Mouse (Mus musculus) cerebellum, adult (tissue): ENCODE results near the gene Psmc3.
"Not testable (repeated sequence)": the region's sequence is repeated elsewhere in the genome, so short reads cannot be mapped to it uniquely, and the experiment has no call there.

Experiments used
- ATAC-seq: cut with Nextera tagmentation; 2 replicates; pipeline ENCODE4 v1.9.2; 2017; ENCODE audit warnings: mild to moderate bottlenecking, moderate library complexity, mixed read lengths; ENCODE audit not compliant: insufficient number of reproducible peaks, low FRiP score, low TSS enrichment

The Psmc3 gene

DNA sequence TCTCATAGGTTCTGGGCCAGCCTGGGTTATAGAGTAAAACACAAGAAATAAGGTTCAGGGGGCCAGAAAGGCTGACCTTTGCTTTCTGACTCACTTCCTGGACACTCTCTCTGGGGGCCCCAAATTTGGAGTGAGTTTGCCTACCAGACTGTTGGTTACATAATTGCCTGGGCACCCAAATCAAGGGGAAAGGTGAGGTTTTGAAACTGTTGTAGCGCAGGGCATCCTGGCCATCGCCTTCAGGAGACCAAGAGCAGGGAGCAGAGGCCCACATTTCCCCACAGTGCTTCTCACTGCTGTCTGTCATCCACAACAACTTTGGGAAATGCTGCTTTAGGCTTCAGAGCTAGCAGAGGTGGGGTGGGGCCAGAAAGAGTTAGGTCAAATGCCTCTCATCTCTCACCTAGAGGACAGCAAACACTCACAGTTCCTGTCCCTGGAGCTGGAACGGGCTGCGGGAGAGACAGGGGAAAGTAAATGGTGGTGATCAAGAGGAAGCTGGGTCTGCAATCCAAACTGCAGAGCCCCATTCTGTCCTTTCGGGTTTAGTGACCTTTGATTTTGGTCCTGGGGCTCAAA, 56.1 kb downstream of the Psmc3 start:
- ATAC-seq, result no peak

DNA sequence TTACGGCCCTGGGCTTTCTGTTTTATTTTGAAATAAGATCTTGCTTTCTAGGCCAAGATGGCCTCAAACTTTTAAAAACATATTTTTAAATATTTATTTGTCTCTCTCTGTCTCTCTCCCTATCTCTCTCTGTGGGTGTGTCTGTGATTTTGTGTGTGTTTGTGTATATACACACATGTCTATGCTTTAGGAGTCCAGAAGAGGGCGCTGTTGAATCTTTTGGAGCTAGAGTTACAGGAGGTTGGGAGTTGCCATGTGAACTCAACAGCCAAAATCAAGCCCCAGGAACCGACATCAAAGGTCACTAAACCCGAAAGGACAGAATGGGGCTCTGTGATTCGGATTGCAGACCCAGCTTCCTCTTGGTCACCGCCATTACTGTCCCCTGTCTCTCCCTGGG, 56.6 kb downstream of the Psmc3 start:
- no peak for ATAC-seq

DNA sequence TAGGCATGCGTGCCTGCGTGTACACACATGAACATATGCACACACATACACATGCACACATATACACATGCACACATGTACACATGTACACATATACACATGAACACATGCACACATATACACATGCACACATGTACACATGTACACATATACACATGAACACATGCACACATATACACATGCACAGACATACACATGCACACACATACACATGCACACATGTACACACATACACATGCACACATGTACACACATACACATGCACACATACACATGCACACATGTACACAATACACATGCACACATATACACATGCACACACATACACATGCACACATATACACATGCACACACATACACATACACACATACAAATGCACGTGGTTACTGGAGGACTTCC, 58.0 kb downstream of the Psmc3 start:
- not testable (repeated sequence) for ATAC-seq

DNA sequence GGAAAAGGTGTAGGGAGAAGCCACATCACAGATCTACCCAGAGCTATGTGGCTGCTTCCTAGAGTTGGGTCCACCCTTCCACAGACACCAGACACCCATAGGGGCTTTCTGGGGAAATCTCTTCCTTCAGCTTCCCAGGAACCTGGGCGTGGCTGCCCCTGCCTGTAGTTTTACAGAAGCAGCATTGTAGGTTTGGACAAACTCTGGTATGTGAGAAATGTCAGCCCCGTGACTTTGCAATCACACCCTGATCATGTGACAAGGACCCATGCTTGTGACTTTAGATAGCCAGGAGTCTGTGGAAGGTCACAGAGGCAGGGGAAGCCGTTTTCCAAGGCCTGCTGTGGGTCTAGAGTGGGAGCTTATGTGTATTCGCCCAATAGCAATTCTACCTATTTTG, 58.7 kb downstream of the Psmc3 start:
- ATAC-seq, result no peak

DNA sequence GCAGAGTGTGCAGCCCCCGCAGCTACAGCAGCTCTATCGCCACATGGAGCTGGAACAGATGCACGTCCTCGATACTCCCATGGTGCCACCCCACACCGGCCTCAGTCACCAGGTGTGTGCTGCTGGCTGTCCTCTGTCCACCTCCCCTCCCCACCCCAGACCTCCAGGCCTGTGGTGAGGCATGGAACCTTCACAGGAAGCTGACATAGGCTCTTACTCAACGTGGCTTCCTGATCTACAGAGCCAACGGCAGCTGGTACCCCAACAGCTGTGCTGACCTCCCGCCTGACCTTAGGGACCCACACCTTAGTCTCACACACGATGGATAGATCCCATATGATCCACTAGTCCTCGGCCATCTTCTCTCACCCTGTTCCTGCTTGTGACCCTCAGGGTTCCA, 59.5 kb downstream of the Psmc3 start:
- no peak for ATAC-seq

DNA sequence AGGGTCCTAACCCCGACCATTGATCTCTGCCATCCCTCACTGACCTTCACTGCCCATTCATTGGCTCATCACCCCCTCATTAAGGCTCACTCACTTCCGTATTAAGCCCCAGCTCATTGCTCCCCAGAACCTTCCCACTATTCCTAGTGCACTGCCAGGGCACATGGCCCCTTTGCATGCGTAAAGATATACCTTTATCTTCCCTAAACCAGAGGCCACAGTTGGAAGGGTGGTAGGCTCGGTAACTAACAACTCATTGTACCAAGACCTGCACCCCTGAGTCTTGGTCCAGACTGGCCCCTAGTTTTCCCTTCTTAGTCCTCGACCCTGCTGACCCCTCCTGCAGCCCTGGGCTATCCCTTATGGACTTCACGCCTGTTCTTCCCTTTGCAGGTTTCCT, 60.0 kb downstream of the Psmc3 start:
- no peak for ATAC-seq

DNA sequence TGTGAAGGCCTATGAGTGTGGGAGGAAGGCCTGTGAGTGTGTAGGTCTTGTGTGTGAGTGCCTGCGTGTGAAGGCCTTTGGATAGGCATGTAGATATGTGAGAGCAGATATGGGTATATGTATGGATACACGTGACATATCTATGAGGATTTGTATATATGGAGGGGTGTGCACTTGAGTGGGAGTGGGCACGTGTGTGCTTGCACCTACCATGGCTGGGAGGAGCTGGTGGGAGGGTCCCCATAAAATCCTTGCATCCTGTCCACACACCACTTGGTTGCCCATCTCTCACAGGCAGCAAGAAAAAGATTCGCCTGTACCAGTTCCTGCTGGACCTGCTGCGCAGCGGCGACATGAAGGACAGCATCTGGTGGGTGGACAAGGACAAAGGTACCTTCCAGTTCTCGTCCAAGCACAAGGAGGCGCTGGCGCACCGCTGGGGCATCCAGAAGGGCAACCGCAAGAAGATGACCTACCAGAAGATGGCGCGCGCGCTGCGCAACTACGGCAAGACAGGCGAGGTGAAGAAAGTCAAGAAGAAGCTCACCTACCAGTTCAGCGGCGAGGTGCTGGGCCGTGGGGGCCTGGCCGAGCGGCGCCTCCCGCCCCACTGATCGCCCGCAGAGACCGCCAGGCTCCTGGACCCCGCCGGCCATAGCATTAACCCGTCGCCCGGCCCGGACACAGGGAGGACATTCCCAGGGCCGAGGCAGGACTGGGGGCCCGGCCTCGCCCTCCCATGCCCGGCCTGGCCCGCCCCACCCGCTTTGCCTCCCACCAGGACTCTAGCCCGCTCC, 61.2 kb downstream of the Psmc3 start:
- ATAC-seq, result peak; percentile 52

DNA sequence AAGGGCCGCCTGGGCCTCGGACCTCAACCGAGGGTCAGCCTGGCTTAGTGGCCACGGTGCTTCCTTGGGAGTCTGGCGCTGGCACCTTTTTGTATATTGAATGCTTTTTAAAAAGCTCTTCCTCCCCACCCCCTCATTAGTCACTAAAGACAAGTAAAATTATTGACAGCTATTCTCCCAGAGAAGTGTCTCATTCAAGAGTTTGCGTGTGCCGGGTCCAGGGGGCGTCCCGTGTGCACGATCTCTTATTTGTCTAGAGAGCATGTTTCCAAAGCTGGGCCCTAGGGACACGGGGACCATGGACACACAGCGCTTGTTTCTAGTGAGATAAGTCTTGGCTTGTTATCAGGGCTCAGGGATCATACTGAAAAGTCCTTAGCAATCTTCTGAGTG, 61.8 kb downstream of the Psmc3 start:
- no peak for ATAC-seq
